Mouse (Mus musculus): Measurements from ENCODE around the gene Zfp689. TPM values are rescaled to one million over a fixed set of nuclear protein-coding genes. Genes with fewer than 3 reads are reported as not detected.
"Not testable (repeated sequence)": the region's sequence is repeated elsewhere in the genome, so short reads cannot be mapped to it uniquely, and the experiment has no call there.

Gene Zfp689
- polyA plus RNA-seq, 1 experiment from 2014 or later = 16.4 TPM

GRCm38 (mm10) chr7:127459311-127459710 lies 10.4 kb upstream of the Zfp689 start, which contains the start of gene Prr14:
Gene Prr14 (plus strand): TSS chr7:127459611.
- not testable (repeated sequence) for H3K4me3 ChIP-seq (ENCODE audit: low read depth, low read length); H3K4me2 ChIP-seq (ENCODE audit: low read depth); H3K4me1 ChIP-seq (ENCODE audit: control insufficient read depth, insufficient read depth, low read length); ATAC-seq (ENCODE audit: insufficient read depth, low FRiP score, low TSS enrichment); H3K27me3 ChIP-seq (ENCODE audit: control insufficient read depth, insufficient read depth, low read length); H3K9ac ChIP-seq (ENCODE audit: low read length); DNase-seq (ENCODE audit: low spot score); H3K9me3 ChIP-seq (ENCODE audit: control insufficient read depth, low read length); H3K27ac ChIP-seq (ENCODE audit: low read depth, low read length)
- H3K36me3 ChIP-seq (ENCODE audit: control insufficient read depth, insufficient read depth, low read length) = peaks cover 19% of the 10 kb centered on the region
- 96% methylated on average over 8 of the region's 8 CpGs for WGBS

GRCm38 (mm10) chr7:127458371-127459122 lies 9.6 kb upstream of the Zfp689 start:
- H3K27ac ChIP-seq (ENCODE audit: low read depth, low read length); H3K4me1 ChIP-seq (ENCODE audit: control insufficient read depth, insufficient read depth, low read length); ATAC-seq (ENCODE audit: insufficient read depth, low FRiP score, low TSS enrichment); H3K9me3 ChIP-seq (ENCODE audit: control insufficient read depth, low read length); H3K4me2 ChIP-seq (ENCODE audit: low read depth); H3K4me3 ChIP-seq (ENCODE audit: low read depth, low read length); H3K27me3 ChIP-seq (ENCODE audit: control insufficient read depth, insufficient read depth, low read length); DNase-seq (ENCODE audit: low spot score); H3K9ac ChIP-seq (ENCODE audit: low read length): not testable (repeated sequence)
- 87% methylated on average over 3 of the region's 3 CpGs for WGBS
- peaks cover 19% of the 10 kb centered on the region for H3K36me3 ChIP-seq (ENCODE audit: control insufficient read depth, insufficient read depth, low read length)

- ATAC-seq (ENCODE audit: insufficient read depth, low FRiP score, low TSS enrichment) (no peak), DNase-seq (ENCODE audit: low spot score) (peak; percentile 9)
- Histone ChIP-seq H3K4me1 (ENCODE audit: control insufficient read depth, insufficient read depth, low read length) (peaks cover 5% of the 10 kb centered on the region), H3K27me3 (ENCODE audit: control insufficient read depth, insufficient read depth, low read length) (no peaks in the 10 kb centered on the region), H3K36me3 (ENCODE audit: control insufficient read depth, insufficient read depth, low read length) (peaks cover 19% of the 10 kb centered on the region), H3K4me3 (ENCODE audit: low read depth, low read length) (no peak overlapping the region), H3K9ac (ENCODE audit: low read length) (no peak overlapping the region), H3K9me3 (ENCODE audit: control insufficient read depth, low read length) (peaks cover 5% of the 10 kb centered on the region), H3K27ac (ENCODE audit: low read depth, low read length) (no peak overlapping the region), H3K4me2 (ENCODE audit: low read depth) (no peak overlapping the region)
- WGBS = 94% methylated on average over 7 of the region's 7 CpGs
Observed at GRCm38 (mm10) chr7:127454905-127455304, 5.9 kb upstream of the Zfp689 start.

- DNase-seq (ENCODE audit: low spot score) = no peak
- H3K9ac ChIP-seq (ENCODE audit: low read length) = no peak overlapping the region
- ATAC-seq (ENCODE audit: insufficient read depth, low FRiP score, low TSS enrichment) = no peak
- H3K4me1 ChIP-seq (ENCODE audit: control insufficient read depth, insufficient read depth, low read length) = peaks cover 8% of the 10 kb centered on the region
- no peak overlapping the region for H3K4me3 ChIP-seq (ENCODE audit: low read depth, low read length)
- 97% methylated on average over 2 of the region's 2 CpGs for WGBS
- H3K36me3 ChIP-seq (ENCODE audit: control insufficient read depth, insufficient read depth, low read length) = peaks cover 16% of the 10 kb centered on the region
- no peaks in the 10 kb centered on the region for H3K27me3 ChIP-seq (ENCODE audit: control insufficient read depth, insufficient read depth, low read length)
- H3K4me2 ChIP-seq (ENCODE audit: low read depth) = no peak overlapping the region
- peaks cover 5% of the 10 kb centered on the region for H3K9me3 ChIP-seq (ENCODE audit: control insufficient read depth, low read length)
- no peak overlapping the region for H3K27ac ChIP-seq (ENCODE audit: low read depth, low read length)
Observed at GRCm38 (mm10) chr7:127453056-127453455, 4.1 kb upstream of the Zfp689 start.

- Histone ChIP-seq H3K27ac (ENCODE audit: low read depth, low read length) (no peak overlapping the region), H3K4me1 (ENCODE audit: control insufficient read depth, insufficient read depth, low read length) (peaks cover 12% of the 10 kb centered on the region), H3K9me3 (ENCODE audit: control insufficient read depth, low read length) (no peaks in the 10 kb centered on the region), H3K9ac (ENCODE audit: low read length) (peak overlapping the region; percentile 93), H3K36me3 (ENCODE audit: control insufficient read depth, insufficient read depth, low read length) (peaks cover 4% of the 10 kb centered on the region), H3K4me3 (ENCODE audit: low read depth, low read length) (peak overlapping the region; percentile 63), H3K27me3 (ENCODE audit: control insufficient read depth, insufficient read depth, low read length) (no peaks in the 10 kb centered on the region), H3K4me2 (ENCODE audit: low read depth) (peak overlapping the region; percentile 91)
- WGBS = 84% methylated on average over 7 of the region's 7 CpGs
- DNase-seq (ENCODE audit: low spot score) (no peak), ATAC-seq (ENCODE audit: insufficient read depth, low FRiP score, low TSS enrichment) (no peak)
Observed at GRCm38 (mm10) chr7:127449966-127450365, 1.0 kb upstream of the Zfp689 start.

GRCm38 (mm10) chr7:127443976-127444375 lies 5.0 kb downstream of the Zfp689 start:
- 83% methylated on average over 20 of the region's 20 CpGs for whole genome bisulfite sequencing
- Histone ChIP-seq H3K4me2 (ENCODE audit: low read depth) (no peak overlapping the region), H3K27ac (ENCODE audit: low read depth, low read length) (no peak overlapping the region), H3K4me1 (ENCODE audit: control insufficient read depth, insufficient read depth, low read length) (peaks cover 4% of the 10 kb centered on the region; the same call in 1 of the 2 replicates), H3K9me3 (ENCODE audit: control insufficient read depth, low read length) (no peaks in the 10 kb centered on the region), H3K36me3 (ENCODE audit: control insufficient read depth, insufficient read depth, low read length) (peaks cover 15% of the 10 kb centered on the region), H3K9ac (ENCODE audit: low read length) (no peak overlapping the region), H3K4me3 (ENCODE audit: low read depth, low read length) (no peak overlapping the region), H3K27me3 (ENCODE audit: control insufficient read depth, insufficient read depth, low read length) (no peaks in the 10 kb centered on the region)
- DNase-seq (ENCODE audit: low spot score) (no peak), ATAC-seq (ENCODE audit: insufficient read depth, low FRiP score, low TSS enrichment) (no peak)

- 91% methylated on average over 3 of the region's 3 CpGs for WGBS
- no peak for DNase-seq (ENCODE audit: low spot score)
Observed at GRCm38 (mm10) chr7:127437724-127438123, 11.2 kb downstream of the Zfp689 start.

GRCm38 (mm10) chr7:127435206-127435605 lies 13.8 kb downstream of the Zfp689 start:
- Histone ChIP-seq H3K4me2 (ENCODE audit: low read depth) (no peak overlapping the region), H3K4me3 (ENCODE audit: low read depth, low read length) (no peak overlapping the region), H3K27ac (ENCODE audit: low read depth, low read length) (no peak overlapping the region), H3K36me3 (ENCODE audit: control insufficient read depth, insufficient read depth, low read length) (no peaks in the 10 kb centered on the region), H3K9ac (ENCODE audit: low read length) (no peak overlapping the region), H3K9me3 (ENCODE audit: control insufficient read depth, low read length) (peaks cover 6% of the 10 kb centered on the region; the same call in 1 of the 2 replicates), H3K4me1 (ENCODE audit: control insufficient read depth, insufficient read depth, low read length) (no peaks in the 10 kb centered on the region), H3K27me3 (ENCODE audit: control insufficient read depth, insufficient read depth, low read length) (no peaks in the 10 kb centered on the region)
- WGBS = 92% methylated on average over 4 of the region's 4 CpGs
- DNase-seq (ENCODE audit: low spot score) (no peak), ATAC-seq (ENCODE audit: insufficient read depth, low FRiP score, low TSS enrichment) (no peak)

More at GRCm38 (mm10) chr7:127437724-127438123, 11.2 kb downstream of the Zfp689 start:
- no peaks in the 10 kb centered on the region for H3K4me1 ChIP-seq (ENCODE audit: control insufficient read depth, insufficient read depth, low read length)
- no peaks in the 10 kb centered on the region for H3K27me3 ChIP-seq (ENCODE audit: control insufficient read depth, insufficient read depth, low read length)
- H3K27ac ChIP-seq (ENCODE audit: low read depth, low read length) = no peak overlapping the region
- ATAC-seq (ENCODE audit: insufficient read depth, low FRiP score, low TSS enrichment) = no peak
- no peak overlapping the region for H3K4me2 ChIP-seq (ENCODE audit: low read depth)
- H3K9ac ChIP-seq (ENCODE audit: low read length) = no peak overlapping the region
- peaks cover 4% of the 10 kb centered on the region; the same call in 1 of the 2 replicates for H3K36me3 ChIP-seq (ENCODE audit: control insufficient read depth, insufficient read depth, low read length)
- peaks cover 6% of the 10 kb centered on the region; the same call in 1 of the 2 replicates for H3K9me3 ChIP-seq (ENCODE audit: control insufficient read depth, low read length)
- H3K4me3 ChIP-seq (ENCODE audit: low read depth, low read length) = no peak overlapping the region

- no peaks in the 10 kb centered on the region for H3K9me3 ChIP-seq (ENCODE audit: control insufficient read depth, low read length)
- H3K36me3 ChIP-seq (ENCODE audit: control insufficient read depth, insufficient read depth, low read length) = no peaks in the 10 kb centered on the region
- H3K27me3 ChIP-seq (ENCODE audit: control insufficient read depth, insufficient read depth, low read length) = no peaks in the 10 kb centered on the region
- H3K4me2 ChIP-seq (ENCODE audit: low read depth) = no peak overlapping the region
- 77% methylated on average over 3 of the region's 3 CpGs for WGBS
- no peak overlapping the region for H3K9ac ChIP-seq (ENCODE audit: low read length)
- H3K4me1 ChIP-seq (ENCODE audit: control insufficient read depth, insufficient read depth, low read length) = peaks cover under 1% of the 10 kb centered on the region; the same call in 1 of the 2 replicates
- ATAC-seq (ENCODE audit: insufficient read depth, low FRiP score, low TSS enrichment) (no peak), DNase-seq (ENCODE audit: low spot score) (no peak)
- no peak overlapping the region for H3K4me3 ChIP-seq (ENCODE audit: low read depth, low read length)
- no peak overlapping the region for H3K27ac ChIP-seq (ENCODE audit: low read depth, low read length)
Observed at GRCm38 (mm10) chr7:127426354-127426753, 22.6 kb downstream of the Zfp689 start.
